Mouse (Mus musculus) inflammation-experienced regulatory T-cells (primary cell): Measurements from ENCODE around the gene Vmn1r232. TPM values are rescaled to one million over a fixed set of nuclear protein-coding genes. Genes with fewer than 3 reads are reported as not detected.

ENCODE experiments used
- polyA plus RNA-seq, 2 experiments: library from polyadenylated mRNA; unstranded; fragments of 100-300 nt; shearing (Covaris generic); gene quantifications; one replicate each; pipeline ENCODE4 v1.2.1; 2017

Vmn1r232 gene
- polyA plus RNA-seq: under 1 TPM in 1 of 2 experiments, not detected in 1; 0.14 TPM

GRCm38 (mm10) chr17:20919614-20920013 lies at the start of gene Vmn1r232:
TSS of gene Vmn1r232 (minus strand) at chr17:20919714.

GRCm38 (mm10) chr17:20944985-20945891 lies 25.7 kb upstream of the Vmn1r232 start, which contains the start of gene Ppp2r1a:
TSS of gene Ppp2r1a (plus strand) at chr17:20945311.

GRCm38 (mm10) chr17:20904991-20905390 lies 14.5 kb downstream of the Vmn1r232 start, which contains the start of gene Vmn1r231:
TSS of gene Vmn1r231 (minus strand) at chr17:20905091.

Other genes with a start within 250 kb of the Vmn1r232 start
- gene Vmn1r226, start 236.9 kb downstream of the Vmn1r232 start, polyA plus RNA-seq: under 1 TPM in 1 of 2 experiments, not detected in 1; 0.33 TPM
- under 1 TPM in 1 of 2 experiments, not detected in 1; 0.17 TPM for gene Vmn1r227, start 189.9 kb downstream of the Vmn1r232 start, polyA plus RNA-seq
- gene Vmn1r228, start 133.6 kb downstream of the Vmn1r232 start, polyA plus RNA-seq: not detected
- under 1 TPM; 0.05 to 0.38 TPM for gene Vmn1r229, start 108.2 kb downstream of the Vmn1r232 start, polyA plus RNA-seq
- gene Vmn1r230, start 79.3 kb downstream of the Vmn1r232 start, polyA plus RNA-seq: under 1 TPM in 1 of 2 experiments, not detected in 1; 0.06 TPM
- gene Vmn1r231, start 14.6 kb downstream of the Vmn1r232 start, polyA plus RNA-seq: under 1 TPM in 1 of 2 experiments, not detected in 1; 0.27 TPM
- 100 to 1,000 TPM; 283 to 295 TPM for gene Ppp2r1a, start 25.6 kb upstream of the Vmn1r232 start, polyA plus RNA-seq
- under 1 TPM; 0.07 to 0.54 TPM for gene Vmn1r233, start 76.8 kb upstream of the Vmn1r232 start, polyA plus RNA-seq
- 10 to 100 TPM; 12.4 to 15.2 TPM for gene Zfp160, start 89.2 kb upstream of the Vmn1r232 start, polyA plus RNA-seq